Mouse (Mus musculus): ENCODE measurements around the gene Sppl3.

Gene Sppl3

GRCm38 (mm10) chr5:115049692-115050091 is 38.8 kb downstream of the Sppl3 start:
- ChIA-PET POLR2A (interaction anchor here (0.5 to 3.5 kb wide), 27 partner anchors 9 to 1890 kb away, joined by 3 to 13 read pairs (median 3); no protein-coding TSS in a partner anchor), CTCF (interaction anchor here in 3 of 4 experiments (0.5 to 1.0 kb wide), 5 partner anchors 13 to 85 kb away, joined by 3 to 4 read pairs (median 3); partner anchors contain the start of gene Unc119b (in 1 of the 3))

DNA sequence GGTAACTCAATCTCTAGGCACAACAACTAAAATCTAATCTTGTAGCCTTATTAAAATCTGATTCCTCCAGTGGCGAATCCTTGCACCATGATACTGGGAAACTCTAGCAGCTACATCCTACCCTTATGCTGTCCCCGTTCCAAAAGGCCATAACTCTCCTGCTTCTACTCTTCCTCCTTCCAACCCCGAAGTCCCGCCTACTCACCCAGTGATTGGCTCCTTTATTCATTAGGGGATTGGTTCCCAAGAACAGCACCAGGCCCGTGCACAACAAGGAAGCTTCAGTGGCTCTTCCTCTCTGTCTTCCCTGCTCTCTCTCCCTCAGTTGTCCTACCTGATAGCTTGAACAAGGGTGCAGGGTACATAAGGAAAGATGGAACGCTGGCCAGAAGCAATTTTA is 39.8 kb downstream of the Sppl3 start:
- CTCF ChIA-PET, result interaction anchor here in 1 of 4 experiments (1.0 kb wide), 1 partner anchor 72 kb away, joined by 3 read pairs; no protein-coding TSS in a partner anchor

GRCm38 (mm10) chr5:115052546-115052945 is 41.6 kb downstream of the Sppl3 start:
- ChIA-PET POLR2A (interaction anchor here in 2 of 4 experiments (0.7 to 4.7 kb wide), 15 partner anchors 9 to 256 kb away, joined by 3 to 18 read pairs (median 3); no protein-coding TSS in a partner anchor), CTCF (interaction anchor here in 3 of 4 experiments (0.5 to 0.6 kb wide), 5 partner anchors 10 to 1282 kb away, joined by 3 to 4 read pairs (median 3); no protein-coding TSS in a partner anchor)

More for the DNA sequence above, 39.8 kb downstream of the Sppl3 start:
- POLR2A ChIA-PET, result interaction anchor here in 2 of 4 experiments (0.6 to 4.7 kb wide), 16 partner anchors 7 to 361 kb away, joined by 3 to 18 read pairs (median 4); no protein-coding TSS in a partner anchor

- POLR2A ChIA-PET, result interaction anchor here in 3 of 4 experiments (0.5 to 4.7 kb wide), 16 partner anchors 10 to 133 kb away, joined by 3 to 18 read pairs (median 3); partner anchors contain the start of gene Acads (in 1 of the 3)
- CTCF ChIA-PET, result interaction anchor here in 2 of 4 experiments (0.7 to 1.5 kb wide), 3 partner anchors 9 to 75 kb away, joined by 4 to 6 read pairs (median 5); no protein-coding TSS in a partner anchor
Observed at GRCm38 (mm10) chr5:115053791-115054396, 43.0 kb downstream of the Sppl3 start.

GRCm38 (mm10) chr5:115055418-115055817 is 44.5 kb downstream of the Sppl3 start:
- ChIA-PET CTCF (interaction anchor here in 1 of 4 experiments (1.5 kb wide), 1 partner anchor 77 kb away, joined by 5 read pairs; no protein-coding TSS in a partner anchor), POLR2A (interaction anchor here in 3 of 4 experiments (0.5 to 4.7 kb wide), 11 partner anchors 9 to 289 kb away, joined by 3 to 18 read pairs (median 4); no protein-coding TSS in a partner anchor)

DNA sequence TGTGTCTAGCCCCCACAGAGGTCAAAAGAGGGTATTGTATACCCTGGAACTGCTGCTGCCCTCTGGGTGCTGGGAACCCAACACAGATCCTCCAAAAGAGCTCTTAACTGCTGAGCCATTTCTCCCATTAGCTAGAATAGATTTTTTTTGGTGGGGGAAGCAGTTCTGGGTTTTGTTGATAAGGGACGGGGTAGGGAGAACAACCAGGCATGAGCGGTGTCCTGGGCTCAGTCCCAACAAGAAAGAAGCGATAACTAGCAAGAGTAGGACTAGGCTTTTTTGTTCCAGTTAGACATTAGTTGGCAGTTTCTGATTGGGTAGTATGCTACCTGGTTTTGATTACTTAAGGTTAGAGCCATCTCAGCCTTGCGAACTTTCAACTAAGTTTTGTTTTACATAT is 46.2 kb downstream of the Sppl3 start:
- ChIA-PET CTCF (interaction anchor here (0.6 to 2.3 kb wide), 8 partner anchors 17 to 211 kb away, joined by 3 to 7 read pairs (median 3); no protein-coding TSS in a partner anchor), POLR2A (interaction anchor here in 2 of 4 experiments (0.8 to 2.5 kb wide), 6 partner anchors 7 to 72 kb away, joined by 3 to 10 read pairs (median 6); no protein-coding TSS in a partner anchor)

DNA sequence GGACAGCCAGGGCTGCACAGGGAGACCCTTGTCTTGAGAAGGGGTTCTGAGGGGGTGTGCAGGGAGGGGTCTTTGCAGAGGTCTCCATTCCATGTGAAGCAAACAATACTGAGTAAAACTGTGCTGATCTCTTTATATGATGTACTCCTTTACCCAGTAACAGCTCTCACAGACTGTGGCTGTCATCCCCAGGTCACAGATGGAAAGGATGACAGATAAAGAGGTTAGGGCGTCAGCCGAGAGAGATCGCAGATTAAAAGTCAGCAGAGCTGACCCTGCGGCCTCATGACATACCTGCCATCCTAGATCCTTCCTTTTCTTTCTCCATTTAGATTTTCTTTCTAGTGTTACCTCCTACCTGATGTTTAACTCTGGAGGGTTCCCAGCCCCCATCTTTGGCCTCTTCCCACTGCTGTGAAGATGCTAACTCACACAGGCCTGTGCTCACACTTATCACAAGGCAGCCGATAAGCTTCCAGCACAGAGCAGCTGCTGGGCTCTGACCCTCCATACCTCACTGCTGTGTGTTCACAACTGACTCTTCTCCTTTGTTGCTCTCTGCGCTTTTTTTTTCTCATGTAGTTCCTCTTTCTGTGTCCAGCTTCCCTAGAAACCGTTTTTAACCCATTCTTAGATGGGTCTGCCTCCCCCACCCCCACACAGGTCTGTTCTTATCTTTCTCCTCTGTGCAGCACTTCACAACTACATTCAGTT is 47.8 kb downstream of the Sppl3 start:
- ChIA-PET POLR2A (interaction anchor here in 3 of 4 experiments (0.6 to 2.5 kb wide), 12 partner anchors 9 to 352 kb away, joined by 3 to 10 read pairs (median 4); no protein-coding TSS in a partner anchor), CTCF (interaction anchor here (0.6 to 2.3 kb wide), 5 partner anchors 52 to 763 kb away, joined by 3 to 7 read pairs (median 5); no protein-coding TSS in a partner anchor)

- POLR2A ChIA-PET, result interaction anchor here in 3 of 4 experiments (0.6 to 2.5 kb wide), 10 partner anchors 8 to 80 kb away, joined by 3 to 10 read pairs (median 4); no protein-coding TSS in a partner anchor
- CTCF ChIA-PET, result interaction anchor here in 3 of 4 experiments (0.5 to 1.5 kb wide), 5 partner anchors 17 to 81 kb away, joined by 3 to 4 read pairs (median 3); no protein-coding TSS in a partner anchor
Observed at GRCm38 (mm10) chr5:115060067-115060695, 49.2 kb downstream of the Sppl3 start.

- POLR2A ChIA-PET, result interaction anchor here in 2 of 4 experiments (0.8 to 1.4 kb wide), 4 partner anchors 18 to 64 kb away, joined by 3 to 4 read pairs (median 4); no protein-coding TSS in a partner anchor
- CTCF ChIA-PET, result interaction anchor here in 3 of 4 experiments (0.5 to 1.5 kb wide), 4 partner anchors 18 to 82 kb away, joined by 3 to 4 read pairs (median 3); no protein-coding TSS in a partner anchor
Observed at GRCm38 (mm10) chr5:115060977-115061376, 50.0 kb downstream of the Sppl3 start.

GRCm38 (mm10) chr5:115062566-115062965 is 51.6 kb downstream of the Sppl3 start:
- POLR2A ChIA-PET, result interaction anchor here in 2 of 4 experiments (1.1 to 2.3 kb wide), 8 partner anchors 9 to 82 kb away, joined by 3 to 11 read pairs (median 3); no protein-coding TSS in a partner anchor

GRCm38 (mm10) chr5:115063391-115063790 is 52.5 kb downstream of the Sppl3 start:
- CTCF ChIA-PET, result interaction anchor here in 1 of 4 experiments (1.1 to 2.2 kb wide), 3 partner anchors 9 to 103 kb away, joined by 3 to 8 read pairs (median 4); no protein-coding TSS in a partner anchor
- POLR2A ChIA-PET, result interaction anchor here in 2 of 4 experiments (0.8 to 2.4 kb wide), 7 partner anchors 8 to 83 kb away, joined by 3 to 7 read pairs (median 3); no protein-coding TSS in a partner anchor

More at GRCm38 (mm10) chr5:115062566-115062965, 51.6 kb downstream of the Sppl3 start:
- CTCF ChIA-PET, result interaction anchor here in 2 of 4 experiments (0.8 to 2.2 kb wide), 6 partner anchors 8 to 342 kb away, joined by 3 to 8 read pairs (median 4); no protein-coding TSS in a partner anchor

- POLR2A ChIA-PET, result interaction anchor here in 3 of 4 experiments (0.5 to 1.5 kb wide), 6 partner anchors 9 to 61 kb away, joined by 3 to 5 read pairs (median 3); no protein-coding TSS in a partner anchor
- CTCF ChIA-PET, result no interaction called here
Observed at GRCm38 (mm10) chr5:115066245-115066644, 55.3 kb downstream of the Sppl3 start.

DNA sequence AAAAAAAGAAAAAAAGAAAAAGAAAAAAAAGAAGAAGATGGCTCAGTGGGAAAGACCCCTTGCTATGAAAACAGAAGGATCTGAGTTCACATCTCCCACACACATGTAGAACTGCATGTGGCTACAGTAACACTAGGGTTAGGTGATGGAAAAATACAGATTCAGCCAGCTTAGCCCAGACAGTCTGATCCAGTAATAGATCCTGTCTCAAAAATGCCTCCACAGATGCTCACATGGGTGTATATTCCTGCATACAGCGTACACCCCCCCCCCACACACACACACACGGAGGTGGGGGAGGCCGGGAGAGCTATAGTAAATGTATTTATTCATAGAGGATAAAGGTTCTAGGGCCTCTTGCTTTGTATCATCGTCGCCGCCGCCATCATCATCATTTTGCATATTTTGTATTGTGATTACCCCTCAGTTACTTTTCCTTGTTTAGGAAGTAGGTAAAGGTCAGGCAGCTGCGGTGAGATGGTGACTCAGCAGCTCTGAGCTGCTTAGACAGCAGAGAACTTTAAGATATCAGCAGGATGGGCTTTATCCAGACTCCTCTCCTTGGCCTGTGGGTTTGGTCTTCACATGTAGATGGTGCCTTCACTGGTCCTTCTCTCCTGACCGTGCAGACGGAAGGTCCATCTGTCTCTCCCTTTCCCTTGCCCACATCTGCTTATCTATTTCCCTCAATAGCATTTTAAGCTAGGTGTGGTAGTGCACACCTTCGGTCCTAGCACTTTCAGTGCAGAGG is 57.9 kb downstream of the Sppl3 start:
- POLR2A ChIA-PET, result interaction anchor here (0.7 to 2.4 kb wide), 19 partner anchors 10 to 852 kb away, joined by 3 to 10 read pairs (median 3); partner anchors contain the start of gene Dynll1 (in 1 of the 4)
- CTCF ChIA-PET, result interaction anchor here in 3 of 4 experiments (0.5 to 1.3 kb wide), 7 partner anchors 7 to 82 kb away, joined by 3 to 5 read pairs (median 3); no protein-coding TSS in a partner anchor

- POLR2A ChIA-PET, result interaction anchor here in 3 of 4 experiments (0.9 to 2.4 kb wide), 11 partner anchors 10 to 231 kb away, joined by 3 to 10 read pairs (median 3); partner anchors contain the start of gene Dynll1 (in 1 of the 3)
- CTCF ChIA-PET, result interaction anchor here in 1 of 4 experiments (0.6 kb wide), 1 partner anchor 71 kb away, joined by 3 read pairs; no protein-coding TSS in a partner anchor
Observed at GRCm38 (mm10) chr5:115069611-115070010, 58.7 kb downstream of the Sppl3 start.

DNA sequence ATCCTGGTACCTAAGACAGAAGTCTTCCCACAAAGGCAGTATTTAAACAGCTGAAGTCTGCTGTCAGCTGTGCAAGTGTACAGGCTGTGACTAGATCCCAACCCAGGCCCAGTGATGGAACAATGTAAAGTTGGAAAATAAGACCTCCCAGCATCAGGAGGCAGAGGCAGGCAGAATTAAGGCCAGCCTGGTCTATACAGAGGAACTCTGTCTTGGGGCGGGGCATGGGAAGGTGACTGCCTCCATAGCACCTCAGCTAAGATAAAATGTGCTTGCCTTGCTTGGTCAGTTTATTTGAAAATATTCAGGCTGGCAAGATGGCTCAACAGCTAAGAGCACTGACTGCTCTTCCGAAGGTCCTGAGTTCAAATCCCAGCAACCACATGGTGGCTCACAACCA is 59.5 kb downstream of the Sppl3 start:
- ChIA-PET CTCF (no interaction called here), POLR2A (interaction anchor here in 3 of 4 experiments (0.6 to 2.1 kb wide), 7 partner anchors 11 to 406 kb away, joined by 3 to 7 read pairs (median 4); no protein-coding TSS in a partner anchor)

All from embryonic stem cell, embryonic (primary cell).